Mouse (Mus musculus) forebrain, embryonic 10.5 days (tissue): ENCODE results near the gene Asb16. TPM values are rescaled to one million over a fixed set of nuclear protein-coding genes. Genes with fewer than 3 reads are reported as not detected.
A peak's percentile ranks its signal among the peaks of the same experiment; 100 is the strongest.

Source experiments
- DNase-seq: peaks from one replicate; pipeline ENCODE4 v3.0.0-alpha.2; 2017; ENCODE audit warnings: low spot score; ENCODE audit errors: extremely low spot score
- H3K27ac ChIP-seq: fragments of 300-500 bp; sonication (generic); 2 replicates; pipeline ENCODE4 v1.5.1; 2016; ENCODE audit warnings: mild to moderate bottlenecking
- H3K27me3 ChIP-seq: fragments of 300-500 bp; sonication (generic); 2 replicates; pipeline ENCODE4 v1.6.1; 2016; ENCODE audit warnings: mild to moderate bottlenecking; ENCODE audit not compliant: poor library complexity, severe bottlenecking
- H3K36me3 ChIP-seq: fragments of 300-500 bp; sonication (generic); replicated peaks from 2 replicates; pipeline ENCODE4 v1.6.1; 2016; ENCODE audit warnings: mild to moderate bottlenecking, moderate library complexity
- H3K4me1 ChIP-seq: fragments of 300-500 bp; sonication (generic); 2 replicates; pipeline ENCODE4 v1.6.1; 2016
- H3K4me3 ChIP-seq: fragments of 300-500 bp; sonication (generic); 2 replicates; pipeline ENCODE4 v1.5.1; 2016; ENCODE audit warnings: mild to moderate bottlenecking, moderate library complexity
- H3K9me3 ChIP-seq: fragments of 300-500 bp; sonication (generic); 2 replicates; pipeline ENCODE4 v1.6.1; 2016; ENCODE audit warnings: mild to moderate bottlenecking, moderate library complexity
- WGBS: fragments of 180-500 bp; shearing (Covaris S2); methylation state at CpG from one replicate; pipeline ENCODE4 v1.1.7; 2016; 5-methylcytosine and 5-hydroxymethylcytosine counted together
- polyA plus RNA-seq: library from polyadenylated mRNA; unstranded; fragments of >200 nt; fragmentation: Nextera tagmentation; extraction: Ambion mirVana; gene quantifications from 2 replicates; pipeline ENCODE4 v1.2.1, GENCODE M21; 2016

The Asb16 gene
- polyA plus RNA-seq, 1 experiment from 2014 or later = 0.06 TPM

GRCm38 (mm10) chr11:102227270-102228190, 41.0 kb upstream of the Asb16 start:
- 17% methylated on average over 12 of the region's 12 CpGs for WGBS
- Histone ChIP-seq H3K4me3 (peak overlapping the region; percentile 90), H3K27ac (peak overlapping the region; percentile 92), H3K27me3 (peaks cover 60% of the 10 kb centered on the region), H3K4me1 (peaks cover 78% of the 10 kb centered on the region), H3K36me3 (no peaks in the 10 kb centered on the region), H3K9me3 (no peaks in the 10 kb centered on the region)
- DNase-seq = no peak

GRCm38 (mm10) chr11:102228191-102228545, 40.4 kb upstream of the Asb16 start:
- 28% methylated on average over 9 of the region's 9 CpGs for WGBS
- Histone ChIP-seq H3K36me3 (no peaks in the 10 kb centered on the region), H3K9me3 (no peaks in the 10 kb centered on the region), H3K4me3 (peak overlapping the region; percentile 90), H3K4me1 (peaks cover 73% of the 10 kb centered on the region), H3K27me3 (peaks cover 60% of the 10 kb centered on the region), H3K27ac (peak overlapping the region; percentile 92)
- DNase-seq = no peak

- DNase-seq = no peak
- peaks cover 68% of the 10 kb centered on the region for H3K4me1 ChIP-seq
- no peaks in the 10 kb centered on the region for H3K36me3 ChIP-seq
- WGBS = 21% methylated on average over 7 of the region's 7 CpGs
- H3K27me3 ChIP-seq = peaks cover 54% of the 10 kb centered on the region
- peak overlapping the region; percentile 92 for H3K27ac ChIP-seq
- H3K4me3 ChIP-seq = peak overlapping the region; percentile 90
- no peaks in the 10 kb centered on the region for H3K9me3 ChIP-seq
Observed at GRCm38 (mm10) chr11:102228646-102229268, 39.8 kb upstream of the Asb16 start.

- Histone ChIP-seq H3K27ac (peak overlapping the region; percentile 92), H3K9me3 (no peaks in the 10 kb centered on the region), H3K4me1 (peaks cover 61% of the 10 kb centered on the region), H3K36me3 (no peaks in the 10 kb centered on the region), H3K4me3 (peak overlapping the region; percentile 90), H3K27me3 (peaks cover 47% of the 10 kb centered on the region)
- no peak for DNase-seq
- WGBS = under 1% methylated on average over 47 of the region's 47 CpGs
Observed at GRCm38 (mm10) chr11:102229331-102229953, 39.1 kb upstream of the Asb16 start.

GRCm38 (mm10) chr11:102230006-102230741, 38.4 kb upstream of the Asb16 start, which contains the start of gene Hdac5:
Gene Hdac5 (minus strand): TSS chr11:102230166.
- Histone ChIP-seq H3K27ac (peak within 1 kb of the TSS; percentile 92), H3K36me3 (no peaks in the 10 kb centered on the region), H3K27me3 (peaks cover 40% of the 10 kb centered on the region), H3K4me3 (peak within 1 kb of the TSS; percentile 90), H3K9me3 (no peaks in the 10 kb centered on the region), H3K4me1 (peaks cover 53% of the 10 kb centered on the region)
- DNase-seq = peak; percentile 97
- WGBS = under 1% methylated on average over 43 of the region's 49 CpGs

GRCm38 (mm10) chr11:102236022-102236421, 32.5 kb upstream of the Asb16 start:
- Histone ChIP-seq H3K27ac (no peak overlapping the region), H3K9me3 (no peaks in the 10 kb centered on the region), H3K27me3 (0 out of 2 replicates have a peak, but pooled peaks cover 5% of the 10 kb centered on the region), H3K4me3 (no peak overlapping the region), H3K36me3 (no peaks in the 10 kb centered on the region), H3K4me1 (peaks cover 8% of the 10 kb centered on the region)
- WGBS = 77% methylated on average over 2 of the region's 2 CpGs
- no peak for DNase-seq

GRCm38 (mm10) chr11:102240636-102241035, 27.9 kb upstream of the Asb16 start:
- DNase-seq = no peak
- WGBS = 87% methylated on average over 6 of the region's 6 CpGs
- H3K9me3 ChIP-seq = no peaks in the 10 kb centered on the region

GRCm38 (mm10) chr11:102241246-102241645, 27.3 kb upstream of the Asb16 start:
- Histone ChIP-seq H3K36me3 (no peaks in the 10 kb centered on the region), H3K27me3 (peaks cover 23% of the 10 kb centered on the region), H3K27ac (no peak overlapping the region), H3K4me1 (peaks cover 24% of the 10 kb centered on the region), H3K4me3 (no peak overlapping the region), H3K9me3 (no peaks in the 10 kb centered on the region)
- no peak for DNase-seq
- WGBS = 89% methylated on average over 5 of the region's 5 CpGs

More at GRCm38 (mm10) chr11:102240636-102241035, 27.9 kb upstream of the Asb16 start:
- no peak overlapping the region for H3K4me3 ChIP-seq
- no peak overlapping the region for H3K27ac ChIP-seq
- peaks cover 20% of the 10 kb centered on the region for H3K27me3 ChIP-seq
- H3K4me1 ChIP-seq = peaks cover 21% of the 10 kb centered on the region
- no peaks in the 10 kb centered on the region for H3K36me3 ChIP-seq

- Histone ChIP-seq H3K4me3 (no peak overlapping the region), H3K27me3 (peaks cover 23% of the 10 kb centered on the region), H3K36me3 (no peaks in the 10 kb centered on the region), H3K4me1 (peaks cover 20% of the 10 kb centered on the region), H3K27ac (no peak overlapping the region), H3K9me3 (no peaks in the 10 kb centered on the region; the same call in 1 of the 2 replicates)
- WGBS = 56% methylated on average over 5 of the region's 5 CpGs
- DNase-seq = no peak
Observed at GRCm38 (mm10) chr11:102241874-102242273, 26.7 kb upstream of the Asb16 start.

GRCm38 (mm10) chr11:102244926-102245449, 23.6 kb upstream of the Asb16 start:
- no peaks in the 10 kb centered on the region; the same call in 1 of the 2 replicates for H3K9me3 ChIP-seq
- H3K4me3 ChIP-seq = peak overlapping the region; percentile 52
- no peaks in the 10 kb centered on the region for H3K36me3 ChIP-seq
- peak; percentile 55 for DNase-seq
- H3K27me3 ChIP-seq = peaks cover 18% of the 10 kb centered on the region
- peak overlapping the region; percentile 81 for H3K27ac ChIP-seq
- 2% methylated on average over 32 of the region's 32 CpGs for WGBS
- peaks cover 32% of the 10 kb centered on the region for H3K4me1 ChIP-seq

GRCm38 (mm10) chr11:102245581-102246272, 22.8 kb upstream of the Asb16 start:
- Histone ChIP-seq H3K9me3 (no peaks in the 10 kb centered on the region; the same call in 1 of the 2 replicates), H3K4me3 (peak overlapping the region; percentile 52), H3K27ac (peak overlapping the region; percentile 81), H3K27me3 (peaks cover 18% of the 10 kb centered on the region), H3K36me3 (no peaks in the 10 kb centered on the region), H3K4me1 (peaks cover 32% of the 10 kb centered on the region)
- WGBS = 62% methylated on average over 14 of the region's 14 CpGs
- DNase-seq = no peak
